Mouse (Mus musculus) intestine, embryonic 14.5 days (tissue): ENCODE measurements around the gene Insm1. TPM values are rescaled to one million over a fixed set of nuclear protein-coding genes. Genes with fewer than 3 reads are reported as not detected.

Experiments
- ATAC-seq: fragments of 200-750 bp; cut with Nextera tagmentation; replicated peaks from 2 replicates; pipeline ENCODE4 v1.8.0; 2017; ENCODE audit warnings: low read depth, moderate number of reproducible peaks, moderate TSS enrichment, moderate library complexity; ENCODE audit not compliant: low FRiP score, low TSS enrichment
- DNase-seq: peaks from one replicate; pipeline ENCODE4 v3.0.0-alpha.2; 2018; ENCODE audit warnings: low spot score
- H3K27ac ChIP-seq: fragments of 300-500 bp; sonication (generic); 2 replicates; pipeline ENCODE4 v1.5.1; 2014; ENCODE audit warnings: low read depth, mild to moderate bottlenecking, control low read depth
- H3K27me3 ChIP-seq: fragments of 300-500 bp; sonication (generic); replicated peaks from 2 replicates; pipeline ENCODE4 v1.6.1; 2014; ENCODE audit warnings: low read length, control low read depth; ENCODE audit not compliant: control insufficient read depth, insufficient read depth
- H3K36me3 ChIP-seq: fragments of 300-500 bp; sonication (generic); 2 replicates; pipeline ENCODE4 v1.6.1; 2014; ENCODE audit warnings: low read length, control low read depth; ENCODE audit not compliant: control insufficient read depth, insufficient read depth
- H3K4me1 ChIP-seq: fragments of 300-500 bp; sonication (generic); replicated peaks from 2 replicates; pipeline ENCODE4 v1.6.1; 2014; ENCODE audit warnings: low read length, control low read depth, mixed read lengths; ENCODE audit not compliant: control insufficient read depth, insufficient read depth
- H3K4me2 ChIP-seq: fragments of 300-500 bp; sonication (generic); 2 replicates; pipeline ENCODE4 v1.6.1; 2014; ENCODE audit warnings: low read length
- H3K4me3 ChIP-seq: fragments of 300-500 bp; sonication (generic); 2 replicates; pipeline ENCODE4 v1.5.1; 2014; ENCODE audit warnings: low read depth, low read length, control low read depth, mixed read lengths
- H3K9ac ChIP-seq: fragments of 300-500 bp; sonication (generic); 2 replicates; pipeline ENCODE4 v1.6.1; 2014; ENCODE audit warnings: mild to moderate bottlenecking, low read length
- H3K9me3 ChIP-seq: fragments of 300-500 bp; sonication (generic); 2 replicates; pipeline ENCODE4 v1.6.1; 2016; ENCODE audit warnings: low read length, control low read depth; ENCODE audit not compliant: control insufficient read depth
- WGBS: fragments of 180-500 bp; shearing (Covaris S2); extraction: QIAGEN DNeasy Blood & Tissue Kit; methylation state at CpG from one replicate; pipeline ENCODE4 v1.1.7; 2014; 5-methylcytosine and 5-hydroxymethylcytosine counted together
- polyA plus RNA-seq: library from polyadenylated mRNA; unstranded; fragments of >200 nt; fragmentation: Nextera tagmentation; extraction: Ambion mirVana; gene quantifications from 2 replicates; pipeline ENCODE4 v1.2.1, GENCODE M21; 2014

Gene Insm1
- polyA plus RNA-seq, 1 experiment from 2014 or later, result 1.8 TPM

DNA sequence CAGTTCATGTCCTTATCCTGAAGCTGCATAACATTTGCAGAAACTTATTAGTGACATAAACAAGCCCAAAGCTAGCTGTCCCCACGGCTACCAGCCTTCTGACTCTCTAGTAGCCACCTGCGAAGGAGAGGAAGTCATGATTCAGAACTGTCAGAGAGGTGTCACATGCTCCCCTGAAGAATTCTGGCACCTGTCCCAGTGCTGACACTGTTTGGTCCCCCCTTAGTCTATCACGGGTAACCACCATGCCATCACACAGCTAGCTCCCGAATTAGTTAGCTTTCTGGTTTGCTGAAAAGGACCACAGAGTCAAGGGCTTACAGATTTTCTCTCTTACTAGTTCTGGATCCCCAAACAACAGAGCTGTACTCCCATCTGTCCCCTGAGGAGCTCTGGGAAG, 43.3 kb downstream of the Insm1 start:
- no peak overlapping the region for H3K9ac ChIP-seq
- no peak overlapping the region for H3K4me3 ChIP-seq
- H3K4me1 ChIP-seq, result no peaks in the 10 kb centered on the region
- WGBS, result 57% methylated on average over 4 of the region's 4 CpGs
- no peaks in the 10 kb centered on the region for H3K27me3 ChIP-seq
- ATAC-seq (no peak), DNase-seq (no peak)
- H3K36me3 ChIP-seq, result no peaks in the 10 kb centered on the region
- no peaks in the 10 kb centered on the region for H3K9me3 ChIP-seq
- no peak overlapping the region for H3K27ac ChIP-seq
- H3K4me2 ChIP-seq, result no peak overlapping the region

DNA sequence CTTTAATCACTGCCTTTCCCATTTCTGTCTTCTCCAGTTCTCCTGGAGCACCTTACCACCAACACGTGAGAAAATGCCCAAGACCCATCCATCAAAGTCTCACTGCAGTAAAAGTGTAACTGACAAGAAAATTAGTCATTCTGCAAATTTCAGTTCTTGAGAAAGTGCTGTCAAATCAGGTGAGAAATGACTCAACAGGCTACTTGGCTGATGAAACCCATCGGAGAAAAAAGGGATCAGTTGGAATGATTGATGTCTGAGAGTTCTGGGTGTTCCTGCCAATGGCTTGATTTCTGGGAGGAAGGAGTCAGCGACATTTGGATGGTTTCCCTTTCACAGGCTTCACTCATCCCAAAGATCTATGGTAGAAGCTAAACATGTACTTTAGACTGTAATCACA, 44.8 kb downstream of the Insm1 start:
- Histone ChIP-seq H3K9ac (no peak overlapping the region), H3K36me3 (no peaks in the 10 kb centered on the region), H3K9me3 (no peaks in the 10 kb centered on the region), H3K4me3 (no peak overlapping the region), H3K4me1 (no peaks in the 10 kb centered on the region), H3K27ac (no peak overlapping the region), H3K27me3 (no peaks in the 10 kb centered on the region), H3K4me2 (no peak overlapping the region)
- 70% methylated on average over 3 of the region's 3 CpGs for WGBS
- ATAC-seq, result no peak
- no peak for DNase-seq
